Mouse (Mus musculus) myocyte (in vitro differentiated cells): ENCODE results near the gene Angptl2. TPM values are rescaled to one million over a fixed set of nuclear protein-coding genes. Genes with fewer than 3 reads are reported as not detected.
A peak's percentile ranks its signal among the peaks of the same experiment; 100 is the strongest.

ENCODE experiments used
- H3K27me3 ChIP-seq: one replicate; pipeline ENCODE4 v1.6.1; 2011; ENCODE audit not compliant: control insufficient read depth, insufficient read depth, insufficient read length
- H3K36me3 ChIP-seq: one replicate; pipeline ENCODE4 v1.6.1; 2011; ENCODE audit not compliant: control insufficient read depth, insufficient read depth
- H3K4me2 ChIP-seq: one replicate; pipeline ENCODE4 v1.6.1; 2011; ENCODE audit warnings: low read depth, control low read depth
- H3K4me3 ChIP-seq: one replicate; pipeline ENCODE4 v1.5.1; 2011; ENCODE audit warnings: mild to moderate bottlenecking, control low read depth, moderate library complexity
- H3K79me2 ChIP-seq: one replicate; pipeline ENCODE4 v1.6.1; 2011; ENCODE audit not compliant: control insufficient read depth, insufficient read depth
- H3ac ChIP-seq: one replicate; pipeline ENCODE4 v1.6.1; 2011; ENCODE audit not compliant: control insufficient read depth, insufficient read length
- CEBPB ChIP-seq: IDR thresholded peaks from 2 replicates; pipeline ENCODE4 v1.6.1; 2011; ENCODE audit warnings: mild to moderate bottlenecking, moderate library complexity; ENCODE audit not compliant: poor library complexity, insufficient read depth, severe bottlenecking
- E2F4 ChIP-seq: IDR thresholded peaks from one replicate; pipeline ENCODE4 v1.6.1; 2011; ENCODE audit warnings: mild to moderate bottlenecking, control low read depth, moderate library complexity; ENCODE audit not compliant: insufficient read depth
- MAX ChIP-seq: IDR thresholded peaks from one replicate; pipeline ENCODE4 v1.6.1; 2011; ENCODE audit warnings: low read depth, mild to moderate bottlenecking, control low read depth
- MYOD1 ChIP-seq, 3 experiments: IDR thresholded peaks; one replicate each; pipeline ENCODE4 v1.6.1; 2011; ENCODE audit warnings: control low read depth in 2 of 3, low read depth in 2 of 3, mild to moderate bottlenecking in 2 of 3, moderate library complexity in 1 of 3; ENCODE audit not compliant: insufficient read length in 2 of 3, control insufficient read depth in 1 of 3
- MYOG ChIP-seq, 3 experiments: IDR thresholded peaks; one replicate each; pipeline ENCODE4 v1.6.1; 2011; ENCODE audit warnings: control low read depth in 2 of 3, low read depth in 2 of 3, mild to moderate bottlenecking in 2 of 3; ENCODE audit not compliant: insufficient read length in 2 of 3, control insufficient read depth in 1 of 3, insufficient read depth in 1 of 3
- POLR2A ChIP-seq: IDR thresholded peaks from one replicate; pipeline ENCODE4 v1.6.1; 2011; ENCODE audit warnings: low read depth, mild to moderate bottlenecking, control low read depth, moderate library complexity; ENCODE audit not compliant: insufficient read length
- POLR2AphosphoS2 ChIP-seq: IDR thresholded peaks from one replicate; pipeline ENCODE4 v1.6.1; 2011; ENCODE audit warnings: low read depth, control low read depth; ENCODE audit not compliant: insufficient read length
- REST ChIP-seq: IDR thresholded peaks from one replicate; pipeline ENCODE4 v1.6.1; 2011; ENCODE audit warnings: mild to moderate bottlenecking, control low read depth, moderate library complexity; ENCODE audit not compliant: insufficient read depth, insufficient read length
- SRF ChIP-seq: IDR thresholded peaks from one replicate; pipeline ENCODE4 v1.6.1; 2011; ENCODE audit warnings: low read depth; ENCODE audit not compliant: control insufficient read depth, insufficient read length
- TCF12 ChIP-seq: IDR thresholded peaks from one replicate; pipeline ENCODE4 v1.6.1; 2011; ENCODE audit warnings: mild to moderate bottlenecking, control low read depth; ENCODE audit not compliant: poor library complexity, insufficient read depth, severe bottlenecking
- TCF3 ChIP-seq: IDR thresholded peaks from one replicate; pipeline ENCODE4 v1.6.1; 2011; ENCODE audit warnings: low read depth, control low read depth; ENCODE audit not compliant: insufficient read length
- USF1 ChIP-seq: IDR thresholded peaks from one replicate; pipeline ENCODE4 v1.6.1; 2011; ENCODE audit warnings: low read depth, mild to moderate bottlenecking, control low read depth, moderate library complexity
- polyA plus RNA-seq: library from polyadenylated mRNA; unstranded; fragments of >200 nt; fragmentation: generic; extraction: Trizol; gene quantifications from one replicate; pipeline ENCODE4 v1.2.1, GENCODE M21; 2012; ENCODE audit warnings: missing spikeins

Gene Angptl2
- polyA plus RNA-seq, 1 experiment: 130 TPM

DNA sequence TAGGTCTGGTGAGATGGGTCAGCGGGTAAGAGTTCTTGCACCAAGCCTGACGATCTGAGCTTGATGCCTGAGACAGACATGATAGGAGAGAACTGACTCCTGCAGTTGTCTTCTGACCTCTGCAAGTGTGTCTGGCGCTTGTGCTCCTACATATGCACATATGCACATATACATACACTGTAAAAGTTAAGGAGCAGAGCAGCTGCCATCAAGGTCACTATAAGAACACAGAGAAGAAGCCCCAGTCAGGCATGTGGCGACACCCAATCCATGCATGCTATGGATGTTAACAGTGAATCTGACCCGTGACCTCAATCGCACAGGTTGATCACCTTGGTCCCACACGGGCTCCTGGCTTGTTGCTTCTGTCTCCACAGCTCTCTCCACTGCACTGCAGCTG is 10.1 kb downstream of the Angptl2 start:
- H3ac ChIP-seq: no peak overlapping the region

GRCm38 (mm10) chr2:33228077-33228476 is 12.2 kb downstream of the Angptl2 start:
- H3K27me3 ChIP-seq: no peaks in the 10 kb centered on the region
- TF ChIP-seq POLR2A (peak; percentile 12), USF1 (no peak)
- H3K79me2 ChIP-seq: peaks cover 69% of the 10 kb centered on the region
- H3ac ChIP-seq: no peak overlapping the region
- H3K36me3 ChIP-seq: peaks cover 54% of the 10 kb centered on the region
- no peak overlapping the region for H3K4me3 ChIP-seq
- H3K4me2 ChIP-seq: no peak overlapping the region

More for the DNA sequence above, 10.1 kb downstream of the Angptl2 start:
- peak; percentile 49 for TF ChIP-seq POLR2AphosphoS2
- TF ChIP-seq POLR2A: no peak
- Histone ChIP-seq H3K4me2 (no peak overlapping the region), H3K79me2 (peaks cover 67% of the 10 kb centered on the region), H3K27me3 (no peaks in the 10 kb centered on the region), H3K4me3 (no peak overlapping the region), H3K36me3 (peaks cover 40% of the 10 kb centered on the region)

GRCm38 (mm10) chr2:33228551-33228950 is 12.7 kb downstream of the Angptl2 start:
- Histone ChIP-seq H3K36me3 (peaks cover 57% of the 10 kb centered on the region), H3K79me2 (peaks cover 64% of the 10 kb centered on the region), H3K4me3 (no peak overlapping the region), H3K27me3 (no peaks in the 10 kb centered on the region), H3ac (no peak overlapping the region), H3K4me2 (no peak overlapping the region)
- TF ChIP-seq MYOG (IDR thresholded peaks at IDR 0.05; ENCODE audit: control insufficient read depth in 1 of 3, insufficient read depth in 1 of 3, insufficient read length in 2 of 3, low read depth in 2 of 3): no peak
- peak; percentile 67 for TF ChIP-seq POLR2AphosphoS2
- no peak for TF ChIP-seq SRF
- peak; percentile 2 for TF ChIP-seq POLR2A
- no peak for TF ChIP-seq CEBPB
- no peak for TF ChIP-seq MAX
- TF ChIP-seq TCF12: no peak
- TF ChIP-seq REST: no peak
- no peak for TF ChIP-seq E2F4

- TF ChIP-seq POLR2A (no peak), TCF12 (no peak), MYOD1 (IDR thresholded peaks at IDR 0.05; ENCODE audit: control insufficient read depth in 1 of 3, insufficient read length in 2 of 3, low read depth in 2 of 3) (no peak), MYOG (IDR thresholded peaks at IDR 0.05; ENCODE audit: control insufficient read depth in 1 of 3, insufficient read depth in 1 of 3, insufficient read length in 2 of 3, low read depth in 2 of 3) (no peak), REST (no peak), MAX (no peak), POLR2AphosphoS2 (no peak), USF1 (no peak), CEBPB (no peak), TCF3 (no peak), E2F4 (no peak), SRF (no peak)
- Histone ChIP-seq H3K4me3 (no peak overlapping the region), H3K36me3 (peaks cover 65% of the 10 kb centered on the region), H3K27me3 (no peaks in the 10 kb centered on the region), H3K79me2 (peaks cover 47% of the 10 kb centered on the region), H3ac (no peak overlapping the region), H3K4me2 (no peak overlapping the region)
Observed at GRCm38 (mm10) chr2:33230701-33231100, 14.8 kb downstream of the Angptl2 start.

GRCm38 (mm10) chr2:33231788-33232187 is 15.9 kb downstream of the Angptl2 start:
- H3K27me3 ChIP-seq: no peaks in the 10 kb centered on the region
- TF ChIP-seq MYOD1 (IDR thresholded peaks at IDR 0.05; ENCODE audit: control insufficient read depth in 1 of 3, insufficient read length in 2 of 3, low read depth in 2 of 3) (no peak), E2F4 (no peak), MYOG (IDR thresholded peaks at IDR 0.05; ENCODE audit: control insufficient read depth in 1 of 3, insufficient read depth in 1 of 3, insufficient read length in 2 of 3, low read depth in 2 of 3) (no peak), CEBPB (no peak), TCF12 (no peak), TCF3 (no peak), REST (no peak), USF1 (no peak), POLR2A (no peak)
- H3K36me3 ChIP-seq: peaks cover 67% of the 10 kb centered on the region

More at GRCm38 (mm10) chr2:33231788-33232187, 15.9 kb downstream of the Angptl2 start:
- Histone ChIP-seq H3K4me2 (no peak overlapping the region), H3K4me3 (no peak overlapping the region), H3K79me2 (peaks cover 39% of the 10 kb centered on the region), H3ac (no peak overlapping the region)
